Mouse (Mus musculus) heart, postnatal 0 days (tissue): ENCODE results near the gene Ccdc30. TPM values are rescaled to one million over a fixed set of nuclear protein-coding genes. Genes with fewer than 3 reads are reported as not detected.

Experiments used
- ATAC-seq: fragments of 200-750 bp; cut with Nextera tagmentation; 2 replicates; pipeline ENCODE4 v1.8.0; 2017; ENCODE audit warnings: low read depth, moderate number of reproducible peaks, moderate library complexity; ENCODE audit not compliant: insufficient read depth
- DNase-seq: peaks from one replicate; pipeline ENCODE4 v3.0.0-alpha.2; 2016; ENCODE audit warnings: low spot score
- H3K27ac ChIP-seq: fragments of 300-500 bp; sonication (generic); 2 replicates; pipeline ENCODE4 v1.5.1; 2014; ENCODE audit warnings: low read depth, mild to moderate bottlenecking
- H3K27me3 ChIP-seq: fragments of 300-500 bp; sonication (generic); 2 replicates; pipeline ENCODE4 v1.6.1; 2014; ENCODE audit warnings: low read length, mixed read lengths; ENCODE audit not compliant: control insufficient read depth, insufficient read depth
- H3K36me3 ChIP-seq: fragments of 300-500 bp; sonication (generic); replicated peaks from 2 replicates; pipeline ENCODE4 v1.6.1; 2014; ENCODE audit warnings: low read length, mixed read lengths; ENCODE audit not compliant: control insufficient read depth, insufficient read depth
- H3K4me1 ChIP-seq: fragments of 300-500 bp; sonication (generic); 2 replicates; pipeline ENCODE4 v1.6.1; 2014; ENCODE audit warnings: antibody characterized with exemption; ENCODE audit not compliant: control insufficient read depth, insufficient read depth
- H3K4me2 ChIP-seq: fragments of 300-500 bp; sonication (generic); 2 replicates; pipeline ENCODE4 v1.6.1; 2014; ENCODE audit warnings: low read depth, mild to moderate bottlenecking, low read length, moderate library complexity
- H3K4me3 ChIP-seq: fragments of 300-500 bp; sonication (generic); 2 replicates; pipeline ENCODE4 v1.5.1; 2014; ENCODE audit warnings: low read depth, low read length
- H3K9ac ChIP-seq: fragments of 300-500 bp; sonication (generic); replicated peaks from 2 replicates; pipeline ENCODE4 v1.6.1; 2014; ENCODE audit warnings: low read depth, low read length, mixed read lengths
- H3K9me3 ChIP-seq: fragments of 300-500 bp; sonication (generic); replicated peaks from 2 replicates; pipeline ENCODE4 v1.6.1; 2016; ENCODE audit warnings: low read length; ENCODE audit not compliant: control insufficient read depth
- CTCF ChIP-seq: IDR thresholded peaks from 2 replicates; pipeline ENCODE4 v1.5.1; 2016; ENCODE audit warnings: antibody characterized with exemption, control low read depth, low read depth
- EP300 ChIP-seq: IDR thresholded peaks from 2 replicates; pipeline ENCODE4 v1.6.1; 2016; ENCODE audit warnings: antibody characterized with exemption, low read depth
- WGBS: fragments of 180-500 bp; shearing (Covaris S2); extraction: QIAGEN DNeasy Blood & Tissue Kit; methylation state at CpG from one replicate; pipeline ENCODE4 v1.1.7; 2014; 5-methylcytosine and 5-hydroxymethylcytosine counted together
- polyA plus RNA-seq: library from polyadenylated mRNA; unstranded; fragments of >200 nt; fragmentation: Nextera tagmentation; extraction: Ambion mirVana; gene quantifications from 2 replicates; pipeline ENCODE4 v1.2.1, GENCODE M21; 2015
- total RNA-seq: library from RNA; depleted of rRNA; stranded (reverse); fragments of >200 nt; gene quantifications from 2 replicates; pipeline ENCODE4 v1.2.3, GENCODE M21; 2014; ENCODE audit warnings: low replicate concordance

The Ccdc30 gene
- total and polyA plus RNA-seq, 2 experiments from 2014 or later = 2.3 TPM; not detected in 1

GRCm38 (mm10) chr4:119425077-119425476 is 9.8 kb upstream of the Ccdc30 start:
- DNase-seq = no peak
- H3K36me3 ChIP-seq = no peaks in the 10 kb centered on the region
- TF ChIP-seq CTCF = no peak
- TF ChIP-seq EP300 = no peak

GRCm38 (mm10) chr4:119422294-119422964 is 7.1 kb upstream of the Ccdc30 start, which contains the start of the genes Ppcs and Zmynd12:
Gene Ppcs (minus strand): TSS chr4:119422420.
Gene Zmynd12 (plus strand): TSS chr4:119422814.
- peak within 1 kb of the TSS; percentile 90 for H3K27ac ChIP-seq
- TF ChIP-seq CTCF = no peak
- TF ChIP-seq EP300 = no peak; the same call in none of the 2 replicates
- peaks cover 15% of the 10 kb centered on the region for H3K4me1 ChIP-seq
- WGBS = 0% methylated on average over 52 of the region's 52 CpGs
- no peaks in the 10 kb centered on the region for H3K9me3 ChIP-seq
- H3K4me2 ChIP-seq = peak within 1 kb of the TSS; percentile 67
- H3K9ac ChIP-seq = peak within 1 kb of the TSS; percentile 57
- H3K27me3 ChIP-seq = no peaks in the 10 kb centered on the region
- peak within 1 kb of the TSS; percentile 70 for H3K4me3 ChIP-seq
- DNase-seq (peak; percentile 95), ATAC-seq (peak; percentile 91)
- H3K36me3 ChIP-seq = no peaks in the 10 kb centered on the region; the same call in 1 of the 2 replicates

More at GRCm38 (mm10) chr4:119425077-119425476, 9.8 kb upstream of the Ccdc30 start:
- Histone ChIP-seq H3K9ac (no peak overlapping the region), H3K4me2 (no peak overlapping the region), H3K9me3 (no peaks in the 10 kb centered on the region), H3K4me1 (peaks cover 15% of the 10 kb centered on the region), H3K27ac (no peak overlapping the region), H3K27me3 (no peaks in the 10 kb centered on the region), H3K4me3 (no peak overlapping the region)
- ATAC-seq = no peak
- WGBS = 58% methylated on average over 2 of the region's 2 CpGs

GRCm38 (mm10) chr4:119421921-119422293 is 6.6 kb upstream of the Ccdc30 start:
- DNase-seq (no peak), ATAC-seq (peak; percentile 29)

GRCm38 (mm10) chr4:119421191-119421590 is 5.9 kb upstream of the Ccdc30 start:
- TF ChIP-seq CTCF (no peak), EP300 (no peak)
- H3K27ac ChIP-seq = no peak overlapping the region

More at GRCm38 (mm10) chr4:119421921-119422293, 6.6 kb upstream of the Ccdc30 start:
- 0% methylated on average over 31 of the region's 31 CpGs for WGBS
- peak overlapping the region; percentile 57 for H3K9ac ChIP-seq
- H3K4me3 ChIP-seq = peak overlapping the region; percentile 70
- H3K27ac ChIP-seq = peak overlapping the region; percentile 90
- peak overlapping the region; percentile 67 for H3K4me2 ChIP-seq
- H3K4me1 ChIP-seq = peaks cover 16% of the 10 kb centered on the region
- TF ChIP-seq EP300 (no peak), CTCF (no peak)
- H3K9me3 ChIP-seq = no peaks in the 10 kb centered on the region
- no peaks in the 10 kb centered on the region for H3K27me3 ChIP-seq
- no peaks in the 10 kb centered on the region; the same call in 1 of the 2 replicates for H3K36me3 ChIP-seq

GRCm38 (mm10) chr4:119417894-119418293 is 2.6 kb upstream of the Ccdc30 start:
- WGBS = 35% methylated on average over 3 of the region's 3 CpGs
- ATAC-seq = no peak
- no peaks in the 10 kb centered on the region for H3K27me3 ChIP-seq

More at GRCm38 (mm10) chr4:119421191-119421590, 5.9 kb upstream of the Ccdc30 start:
- no peaks in the 10 kb centered on the region for H3K9me3 ChIP-seq
- DNase-seq (no peak), ATAC-seq (no peak)
- no peaks in the 10 kb centered on the region for H3K27me3 ChIP-seq
- H3K36me3 ChIP-seq = no peaks in the 10 kb centered on the region; the same call in 1 of the 2 replicates
- 0 out of 2 replicates have a peak overlapping the region, but pooled peaks have one; percentile 57 for H3K9ac ChIP-seq
- H3K4me3 ChIP-seq = peak overlapping the region; percentile 70
- 28% methylated on average over 3 of the region's 3 CpGs for WGBS
- peak overlapping the region; percentile 67 for H3K4me2 ChIP-seq
- H3K4me1 ChIP-seq = peaks cover 19% of the 10 kb centered on the region

More at GRCm38 (mm10) chr4:119417894-119418293, 2.6 kb upstream of the Ccdc30 start:
- no peak overlapping the region for H3K4me3 ChIP-seq
- TF ChIP-seq CTCF = no peak
- TF ChIP-seq EP300 = no peak
- no peak overlapping the region for H3K9ac ChIP-seq
- H3K9me3 ChIP-seq = no peaks in the 10 kb centered on the region
- no peak overlapping the region for H3K4me2 ChIP-seq
- no peak overlapping the region for H3K27ac ChIP-seq
- peaks cover 19% of the 10 kb centered on the region; the same call in 1 of the 2 replicates for H3K4me1 ChIP-seq
- H3K36me3 ChIP-seq = no peaks in the 10 kb centered on the region; the same call in 1 of the 2 replicates
- DNase-seq = no peak
